Mouse (Mus musculus) liver, embryonic 16.5 days (tissue): ENCODE measurements around the gene Akr1c13. TPM values are rescaled to one million over a fixed set of nuclear protein-coding genes. Genes with fewer than 3 reads are reported as not detected.

Source experiments
- ATAC-seq: fragments of 200-750 bp; cut with Nextera tagmentation; 2 replicates; pipeline ENCODE4 v1.8.0; 2017; ENCODE audit warnings: low read depth, mild to moderate bottlenecking, moderate number of reproducible peaks, moderate library complexity
- H3K27ac ChIP-seq: fragments of 300-500 bp; sonication (generic); 2 replicates; pipeline ENCODE4 v1.5.1; 2014; ENCODE audit warnings: mild to moderate bottlenecking, low read length
- H3K27me3 ChIP-seq: fragments of 300-500 bp; sonication (generic); 2 replicates; pipeline ENCODE4 v1.6.1; 2014; ENCODE audit warnings: low read depth, low read length, mixed read lengths; ENCODE audit not compliant: control insufficient read depth, insufficient read depth
- H3K36me3 ChIP-seq: fragments of 300-500 bp; sonication (generic); 2 replicates; pipeline ENCODE4 v1.6.1; 2014; ENCODE audit warnings: mild to moderate bottlenecking; ENCODE audit not compliant: control insufficient read depth, insufficient read depth
- H3K4me1 ChIP-seq: fragments of 300-500 bp; sonication (generic); 2 replicates; pipeline ENCODE4 v1.6.1; 2014; ENCODE audit warnings: low read depth, low read length, mixed read lengths; ENCODE audit not compliant: control insufficient read depth
- H3K4me2 ChIP-seq: fragments of 300-500 bp; sonication (generic); 2 replicates; pipeline ENCODE4 v1.6.1; 2014; ENCODE audit warnings: low read depth, low read length, mixed read lengths
- H3K4me3 ChIP-seq: fragments of 300-500 bp; sonication (generic); 2 replicates; pipeline ENCODE4 v1.5.1; 2014; ENCODE audit warnings: low read depth, mild to moderate bottlenecking, low read length
- H3K9ac ChIP-seq: fragments of 300-500 bp; sonication (generic); 2 replicates; pipeline ENCODE4 v1.6.1; 2014; ENCODE audit warnings: low read depth, low read length
- H3K9me3 ChIP-seq: fragments of 300-500 bp; sonication (generic); replicated peaks from 2 replicates; pipeline ENCODE4 v1.6.1; 2016; ENCODE audit warnings: low read length; ENCODE audit not compliant: control insufficient read depth
- WGBS: fragments of 180-500 bp; shearing (Covaris S2); extraction: QIAGEN DNeasy Blood & Tissue Kit; methylation state at CpG from one replicate; pipeline ENCODE4 v1.1.7; 2014; ENCODE audit not compliant: insufficient replicate concordance; 5-methylcytosine and 5-hydroxymethylcytosine counted together
- polyA plus RNA-seq: library from polyadenylated mRNA; unstranded; fragments of >200 nt; fragmentation: Nextera tagmentation; extraction: Ambion mirVana; gene quantifications from 2 replicates; pipeline ENCODE4 v1.2.1, GENCODE M21; 2015

Akr1c13 gene
- polyA plus RNA-seq, 1 experiment from 2014 or later: 57.5 TPM

GRCm38 (mm10) chr13:4230841-4231623 is 40.1 kb downstream of the Akr1c13 start:
- no peak overlapping the region for H3K27ac ChIP-seq
- H3K9ac ChIP-seq: no peak overlapping the region
- H3K4me1 ChIP-seq: no peaks in the 10 kb centered on the region; the same call in 1 of the 2 replicates
- H3K4me3 ChIP-seq: no peak overlapping the region
- ATAC-seq: no peak
- H3K4me2 ChIP-seq: no peak overlapping the region
- no peaks in the 10 kb centered on the region for H3K27me3 ChIP-seq
- no peaks in the 10 kb centered on the region for H3K9me3 ChIP-seq
- WGBS: 76% methylated on average over 8 of the region's 8 CpGs
- H3K36me3 ChIP-seq: no peaks in the 10 kb centered on the region

DNA sequence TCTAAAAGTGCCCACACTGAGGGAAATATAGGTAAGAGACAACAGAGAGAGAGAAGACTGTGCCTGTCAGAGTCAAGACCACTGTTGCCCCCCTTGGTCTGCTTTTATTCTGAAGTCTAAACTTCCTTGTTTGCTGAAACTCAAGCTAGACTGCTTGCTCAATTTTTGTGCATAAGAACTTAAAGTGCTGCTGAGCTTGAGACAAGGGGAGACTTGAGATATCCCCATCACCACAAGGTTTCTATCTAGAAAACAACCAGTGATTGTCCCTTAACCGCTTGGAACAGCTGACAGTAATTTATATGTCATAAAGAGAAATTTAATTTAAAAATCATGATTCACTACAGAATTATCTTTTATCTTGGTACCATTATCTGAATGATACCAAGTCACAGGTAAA is 42.2 kb downstream of the Akr1c13 start:
- ATAC-seq: no peak
- Histone ChIP-seq H3K9me3 (no peaks in the 10 kb centered on the region), H3K27ac (no peak overlapping the region), H3K4me1 (no peaks in the 10 kb centered on the region; the same call in 1 of the 2 replicates), H3K9ac (no peak overlapping the region), H3K36me3 (no peaks in the 10 kb centered on the region; the same call in 1 of the 2 replicates), H3K4me3 (no peak overlapping the region), H3K4me2 (no peak overlapping the region), H3K27me3 (no peaks in the 10 kb centered on the region)
- WGBS: 36% methylated on average over 1 of the region's 1 CpGs

GRCm38 (mm10) chr13:4233536-4234172 is 42.7 kb downstream of the Akr1c13 start:
- Histone ChIP-seq H3K9ac (no peak overlapping the region), H3K4me1 (no peaks in the 10 kb centered on the region; the same call in 1 of the 2 replicates), H3K36me3 (no peaks in the 10 kb centered on the region; the same call in 1 of the 2 replicates), H3K27me3 (no peaks in the 10 kb centered on the region), H3K27ac (no peak overlapping the region), H3K4me2 (peak overlapping the region; percentile 42), H3K4me3 (peak overlapping the region; percentile 36), H3K9me3 (no peaks in the 10 kb centered on the region)
- 40% methylated on average over 3 of the region's 3 CpGs for WGBS
- peak; percentile 95 for ATAC-seq

DNA sequence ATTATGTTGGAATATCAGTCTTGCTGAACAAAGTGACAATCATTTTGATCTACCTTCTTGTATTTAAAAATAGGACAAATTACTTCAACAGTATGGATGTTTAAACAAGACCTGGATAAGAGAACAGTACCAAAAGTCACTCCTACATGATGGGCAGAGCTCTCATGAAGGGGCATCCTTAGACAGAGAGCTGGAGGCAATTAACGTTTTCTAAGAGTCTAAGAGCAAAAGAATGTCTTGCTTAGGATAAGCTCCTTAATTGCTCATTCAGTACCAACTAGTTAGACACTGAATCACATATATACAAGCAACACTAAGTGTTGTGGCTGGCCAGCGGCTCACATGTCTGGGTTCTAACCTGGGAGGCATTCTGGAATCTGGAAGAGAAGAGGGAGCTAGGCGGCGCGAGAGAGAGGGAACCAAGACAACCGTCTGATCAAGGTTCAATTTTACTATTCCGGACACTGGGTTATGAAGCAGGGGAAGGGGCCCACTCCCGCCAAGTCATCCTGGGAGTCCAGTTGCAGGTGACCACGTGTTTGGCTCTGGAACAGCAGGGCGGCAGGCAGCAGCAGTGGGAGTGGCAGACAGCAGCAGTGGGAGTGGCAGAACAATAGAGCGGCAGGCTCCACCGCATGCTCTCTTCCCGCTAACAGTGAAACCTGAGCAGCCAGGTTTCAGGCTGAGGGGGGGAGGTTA is 54.1 kb downstream of the Akr1c13 start:
- no peak overlapping the region for H3K9ac ChIP-seq
- H3K4me2 ChIP-seq: no peak overlapping the region
- WGBS: 10% methylated on average over 13 of the region's 13 CpGs
- no peak overlapping the region for H3K27ac ChIP-seq
- no peaks in the 10 kb centered on the region for H3K4me1 ChIP-seq
- H3K27me3 ChIP-seq: no peaks in the 10 kb centered on the region
- H3K4me3 ChIP-seq: no peak overlapping the region
- no peaks in the 10 kb centered on the region for H3K9me3 ChIP-seq
- H3K36me3 ChIP-seq: no peaks in the 10 kb centered on the region
- peak; percentile 54; the same call in 1 of the 2 replicates for ATAC-seq

- no peak overlapping the region for H3K4me2 ChIP-seq
- no peaks in the 10 kb centered on the region for H3K4me1 ChIP-seq
- H3K9ac ChIP-seq: no peak overlapping the region
- 65% methylated on average over 3 of the region's 3 CpGs for WGBS
- no peak overlapping the region for H3K4me3 ChIP-seq
- H3K9me3 ChIP-seq: no peaks in the 10 kb centered on the region
- H3K36me3 ChIP-seq: no peaks in the 10 kb centered on the region
- H3K27ac ChIP-seq: no peak overlapping the region
- no peak for ATAC-seq
- no peaks in the 10 kb centered on the region for H3K27me3 ChIP-seq
Measured at GRCm38 (mm10) chr13:4249347-4249746, 58.4 kb downstream of the Akr1c13 start.

Other genes with a start within 250 kb of the Akr1c13 start
- not detected in 2 replicates for gene Ucn3, start 245.8 kb upstream of the Akr1c13 start, polyA plus RNA-seq
- gene Akr1c14, start 142.1 kb upstream of the Akr1c13 start, polyA plus RNA-seq: 12.4 and 16.4 TPM in 2 replicates
- 0.92 and 1.1 TPM in 2 replicates for gene Akr1c18, start 40.5 kb upstream of the Akr1c13 start, polyA plus RNA-seq
- gene Akr1c19, start 37.5 kb downstream of the Akr1c13 start, polyA plus RNA-seq: 51.5 and 55.0 TPM in 2 replicates
- 19.6 and 21.0 TPM in 2 replicates for gene Akr1c12, start 88.3 kb downstream of the Akr1c13 start, polyA plus RNA-seq
- gene Akr1c6, start 243.2 kb downstream of the Akr1c13 start, polyA plus RNA-seq: 4.5 and 5.7 TPM in 2 replicates